Mouse (Mus musculus): ENCODE measurements at regions not wholly inside any gene's neighbourhood (a gene's known extent, or its start where the extent isn't known, plus 50 kb on each side); places are given as distances from the start of the nearest gene placed in this dataset.

DNA sequence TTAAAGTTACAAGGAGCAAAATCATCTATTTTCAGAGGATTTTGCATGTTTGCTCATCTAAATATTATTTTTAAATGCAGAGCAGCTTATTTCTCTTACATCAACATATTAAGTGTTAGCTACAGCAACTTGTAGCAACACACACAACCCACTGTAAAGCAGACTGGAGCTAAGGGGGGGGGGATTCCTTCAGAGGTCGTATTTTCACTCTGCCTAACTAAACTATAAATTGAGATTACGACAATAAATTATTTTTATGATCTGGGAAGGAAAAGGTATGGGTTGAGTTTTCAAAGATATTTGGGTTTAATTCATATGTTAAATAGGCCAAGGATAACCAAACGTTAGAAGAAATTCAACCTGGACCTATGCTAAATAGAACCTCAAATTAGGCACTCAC is 70.4 kb upstream of the BC052040 start:
- H3K36me3 ChIP-seq (ENCODE audit: control insufficient read depth, insufficient read depth) = no peaks in the 10 kb centered on the region
- no peak overlapping the region for H3ac ChIP-seq (ENCODE audit: control insufficient read depth, insufficient read length, low read depth)
- H3K4me3 ChIP-seq (ENCODE audit: insufficient read depth, poor library complexity, severe bottlenecking) = no peak overlapping the region
- H3K79me2 ChIP-seq (ENCODE audit: control insufficient read depth, insufficient read depth) = no peaks in the 10 kb centered on the region
- no peaks in the 10 kb centered on the region for H3K79me3 ChIP-seq (ENCODE audit: low read depth)
- H3K27me3 ChIP-seq (ENCODE audit: control insufficient read depth, insufficient read depth, insufficient read length) = no peaks in the 10 kb centered on the region
- TF ChIP-seq FOSL1 (IDR thresholded peaks at IDR 0.05; ENCODE audit: insufficient read depth, low read length, poor library complexity, severe bottlenecking) = no peak
- TF ChIP-seq MYOD1 (IDR thresholded peaks at IDR 0.05; ENCODE audit: control insufficient read depth, insufficient read length, low read depth) = no peak
- TF ChIP-seq MYOG (IDR thresholded peaks at IDR 0.05; ENCODE audit: control insufficient read depth, extremely low read depth, insufficient read length) = no peak
- no peak for TF ChIP-seq CTCF (IDR thresholded peaks at IDR 0.05; ENCODE audit: control insufficient read depth, insufficient read depth, insufficient read length)
- no peak for TF ChIP-seq CEBPB (IDR thresholded peaks at IDR 0.05; ENCODE audit: low read depth)
- no peak for TF ChIP-seq MAX (IDR thresholded peaks at IDR 0.05)
- no peak for TF ChIP-seq USF1 (IDR thresholded peaks at IDR 0.05; ENCODE audit: low read depth)

DNA sequence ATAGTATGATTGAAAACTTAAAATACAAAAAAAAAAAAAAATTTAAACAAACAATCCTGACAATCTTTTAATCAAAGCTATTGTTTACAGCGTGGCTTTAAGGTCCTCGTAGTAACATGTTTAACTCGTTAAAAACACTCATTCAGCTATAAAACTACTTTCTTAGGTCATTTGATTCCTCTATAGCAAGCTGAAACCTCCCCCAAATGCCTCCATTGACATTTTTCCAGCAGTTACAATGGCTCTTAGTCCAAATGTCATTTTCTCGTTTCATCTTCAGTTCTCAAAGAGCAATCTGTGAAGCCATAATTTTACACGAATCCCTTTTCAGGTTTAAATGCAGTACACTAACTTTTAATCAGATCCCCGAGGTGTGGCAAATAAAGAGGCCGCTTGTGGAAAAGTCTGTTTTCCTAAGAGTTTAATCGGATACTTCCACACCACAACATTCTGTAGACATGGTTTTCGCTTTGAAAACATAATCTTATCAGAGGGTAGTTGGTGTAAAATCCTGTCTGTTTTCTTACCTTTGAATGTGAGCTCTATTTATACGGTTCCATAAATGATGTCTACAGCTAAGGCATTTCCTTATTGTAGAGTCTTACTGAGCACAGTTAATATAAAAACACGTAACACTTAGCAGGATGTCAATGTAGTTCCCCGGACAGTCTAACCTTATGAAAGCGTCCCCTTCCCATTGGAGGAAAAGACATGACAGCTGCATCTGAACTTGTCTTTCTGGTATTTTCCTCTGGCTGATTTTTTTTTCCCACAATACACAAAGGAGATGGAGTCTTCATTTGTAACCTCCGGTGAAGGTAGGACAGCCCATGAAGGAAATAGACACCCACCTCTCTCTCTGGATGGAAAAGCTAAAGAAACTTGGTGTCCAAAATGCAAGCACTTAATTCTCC is 69.6 kb upstream of the BC052040 start:
- H3K36me3 ChIP-seq (ENCODE audit: control insufficient read depth, insufficient read depth) = no peaks in the 10 kb centered on the region
- no peaks in the 10 kb centered on the region for H3K79me3 ChIP-seq (ENCODE audit: low read depth)
- no peaks in the 10 kb centered on the region for H3K79me2 ChIP-seq (ENCODE audit: control insufficient read depth, insufficient read depth)
- H3K27me3 ChIP-seq (ENCODE audit: control insufficient read depth, insufficient read depth, insufficient read length) = no peaks in the 10 kb centered on the region
- no peak overlapping the region for H3K4me3 ChIP-seq (ENCODE audit: insufficient read depth, poor library complexity, severe bottlenecking)
- TF ChIP-seq CTCF (IDR thresholded peaks at IDR 0.05; ENCODE audit: control insufficient read depth, insufficient read depth, insufficient read length) (no peak), CEBPB (IDR thresholded peaks at IDR 0.05; ENCODE audit: low read depth) (no peak), MYOD1 (IDR thresholded peaks at IDR 0.05; ENCODE audit: control insufficient read depth, insufficient read length, low read depth) (no peak), MAX (IDR thresholded peaks at IDR 0.05) (no peak), USF1 (IDR thresholded peaks at IDR 0.05; ENCODE audit: low read depth) (no peak), MYOG (IDR thresholded peaks at IDR 0.05; ENCODE audit: control insufficient read depth, extremely low read depth, insufficient read length) (no peak), FOSL1 (IDR thresholded peaks at IDR 0.05; ENCODE audit: insufficient read depth, low read length, poor library complexity, severe bottlenecking) (no peak)
- H3ac ChIP-seq (ENCODE audit: control insufficient read depth, insufficient read length, low read depth) = no peak overlapping the region

DNA sequence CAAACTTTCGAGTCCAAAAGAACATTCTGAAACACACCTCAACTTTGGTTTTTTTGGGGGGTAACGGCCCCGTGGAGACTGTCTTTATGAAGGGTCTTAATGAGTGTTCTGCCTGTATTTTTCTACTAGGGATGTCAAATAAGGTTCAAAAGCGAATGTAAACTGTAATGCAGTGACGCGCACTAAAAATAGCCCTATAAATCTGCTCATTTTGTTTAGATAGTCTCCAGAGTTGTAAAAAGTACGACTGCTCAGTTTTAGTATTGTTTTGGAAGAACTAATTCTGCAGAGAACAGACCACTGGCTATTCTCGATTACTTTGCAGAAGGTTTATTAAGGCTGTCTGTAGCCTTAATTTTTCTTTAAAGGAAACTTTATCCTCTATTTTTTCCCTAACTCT is 68.6 kb upstream of the BC052040 start:
- Histone ChIP-seq H3K79me3 (ENCODE audit: low read depth) (no peaks in the 10 kb centered on the region), H3K36me3 (ENCODE audit: control insufficient read depth, insufficient read depth) (no peaks in the 10 kb centered on the region), H3ac (ENCODE audit: control insufficient read depth, insufficient read length, low read depth) (no peak overlapping the region), H3K4me3 (ENCODE audit: insufficient read depth, poor library complexity, severe bottlenecking) (no peak overlapping the region), H3K27me3 (ENCODE audit: control insufficient read depth, insufficient read depth, insufficient read length) (no peaks in the 10 kb centered on the region), H3K79me2 (ENCODE audit: control insufficient read depth, insufficient read depth) (no peaks in the 10 kb centered on the region)
- TF ChIP-seq MAX (IDR thresholded peaks at IDR 0.05) (no peak), MYOD1 (IDR thresholded peaks at IDR 0.05; ENCODE audit: control insufficient read depth, insufficient read length, low read depth) (no peak), FOSL1 (IDR thresholded peaks at IDR 0.05; ENCODE audit: insufficient read depth, low read length, poor library complexity, severe bottlenecking) (no peak), MYOG (IDR thresholded peaks at IDR 0.05; ENCODE audit: control insufficient read depth, extremely low read depth, insufficient read length) (no peak), CTCF (IDR thresholded peaks at IDR 0.05; ENCODE audit: control insufficient read depth, insufficient read depth, insufficient read length) (no peak), CEBPB (IDR thresholded peaks at IDR 0.05; ENCODE audit: low read depth) (no peak), USF1 (IDR thresholded peaks at IDR 0.05; ENCODE audit: low read depth) (no peak)

DNA sequence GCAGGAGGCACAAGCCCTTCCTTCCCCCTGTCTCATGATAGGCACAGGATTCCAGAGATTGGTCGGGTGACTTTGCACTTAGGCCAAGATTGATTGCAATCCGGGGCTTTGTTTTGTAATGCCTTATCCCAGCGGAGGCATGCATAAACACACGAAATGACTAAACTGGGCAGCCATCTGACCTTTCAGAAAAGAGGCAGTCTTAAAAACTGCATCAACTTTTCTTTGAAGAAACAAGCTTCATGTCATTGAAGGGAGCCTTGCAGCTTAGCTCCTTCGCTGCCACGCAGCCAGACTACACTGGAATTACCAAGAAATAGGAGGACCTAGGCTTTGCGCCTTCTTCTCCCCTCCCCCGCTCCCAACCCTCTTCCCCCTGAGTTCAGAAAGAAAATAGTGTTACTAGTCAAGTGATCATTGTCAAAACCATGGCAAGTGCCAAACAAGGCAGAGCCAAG is 67.7 kb upstream of the BC052040 start:
- no peak for TF ChIP-seq CEBPB (IDR thresholded peaks at IDR 0.05; ENCODE audit: low read depth)
- no peak for TF ChIP-seq CTCF (IDR thresholded peaks at IDR 0.05; ENCODE audit: control insufficient read depth, insufficient read depth, insufficient read length)
- no peak for TF ChIP-seq MAX (IDR thresholded peaks at IDR 0.05)
- TF ChIP-seq FOSL1 (IDR thresholded peaks at IDR 0.05; ENCODE audit: insufficient read depth, low read length, poor library complexity, severe bottlenecking) = no peak
- TF ChIP-seq MYOD1 (IDR thresholded peaks at IDR 0.05; ENCODE audit: control insufficient read depth, insufficient read length, low read depth) = no peak
- no peak for TF ChIP-seq MYOG (IDR thresholded peaks at IDR 0.05; ENCODE audit: control insufficient read depth, extremely low read depth, insufficient read length)
- no peak for TF ChIP-seq USF1 (IDR thresholded peaks at IDR 0.05; ENCODE audit: low read depth)
- Histone ChIP-seq H3K79me3 (ENCODE audit: low read depth) (no peaks in the 10 kb centered on the region), H3ac (ENCODE audit: control insufficient read depth, insufficient read length, low read depth) (no peak overlapping the region), H3K36me3 (ENCODE audit: control insufficient read depth, insufficient read depth) (no peaks in the 10 kb centered on the region), H3K27me3 (ENCODE audit: control insufficient read depth, insufficient read depth, insufficient read length) (no peaks in the 10 kb centered on the region), H3K4me3 (ENCODE audit: insufficient read depth, poor library complexity, severe bottlenecking) (no peak overlapping the region), H3K79me2 (ENCODE audit: control insufficient read depth, insufficient read depth) (no peaks in the 10 kb centered on the region)

DNA sequence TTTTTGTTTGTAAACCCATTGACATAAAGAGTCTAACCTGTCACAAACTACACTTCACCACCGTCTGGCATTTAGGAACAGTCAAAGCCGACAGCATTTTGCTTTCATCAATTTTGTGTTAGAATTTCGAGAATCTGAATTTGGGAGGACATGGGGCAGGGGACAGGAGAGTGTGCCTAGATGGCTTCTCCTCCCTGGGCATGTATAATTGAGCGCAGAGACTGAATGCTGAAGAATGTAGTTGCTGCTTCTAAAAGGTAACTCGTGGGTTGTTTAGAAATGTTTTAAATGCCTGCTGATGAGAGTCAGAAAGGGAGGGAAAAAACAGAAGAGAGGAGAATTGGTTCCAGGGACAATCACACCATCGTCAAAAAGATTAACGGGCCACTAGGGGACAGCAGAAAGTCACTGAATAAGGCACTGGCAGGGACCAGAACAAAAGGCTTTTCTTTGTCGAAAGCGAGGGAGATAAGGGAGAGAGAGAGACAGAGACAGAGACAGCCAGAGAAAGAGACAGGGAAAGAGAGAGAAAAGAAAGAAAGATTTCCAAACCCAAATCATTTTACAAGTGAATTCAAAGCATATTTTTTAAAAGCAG is 66.6 kb upstream of the BC052040 start:
- H3K27me3 ChIP-seq (ENCODE audit: control insufficient read depth, insufficient read depth, insufficient read length) = no peaks in the 10 kb centered on the region
- TF ChIP-seq FOSL1 (IDR thresholded peaks at IDR 0.05; ENCODE audit: insufficient read depth, low read length, poor library complexity, severe bottlenecking) (no peak), CTCF (IDR thresholded peaks at IDR 0.05; ENCODE audit: control insufficient read depth, insufficient read depth, insufficient read length) (peak; percentile 18), USF1 (IDR thresholded peaks at IDR 0.05; ENCODE audit: low read depth) (no peak)
- H3K79me2 ChIP-seq (ENCODE audit: control insufficient read depth, insufficient read depth) = no peaks in the 10 kb centered on the region
- no peaks in the 10 kb centered on the region for H3K36me3 ChIP-seq (ENCODE audit: control insufficient read depth, insufficient read depth)
- no peak overlapping the region for H3K4me3 ChIP-seq (ENCODE audit: insufficient read depth, poor library complexity, severe bottlenecking)
- no peak overlapping the region for H3ac ChIP-seq (ENCODE audit: control insufficient read depth, insufficient read length, low read depth)
- H3K79me3 ChIP-seq (ENCODE audit: low read depth) = no peaks in the 10 kb centered on the region

All from C2C12 (cell line).